Mouse (Mus musculus) thymus, postnatal 14 days (tissue): ENCODE measurements at regions not wholly inside any gene's neighbourhood (a gene's known extent, or its start where the extent isn't known, plus 50 kb on each side); places are given as distances from the start of the nearest gene placed in this dataset.

Experiments
- DNase-seq: peaks from one replicate; pipeline ENCODE4 v3.0.0; 2021

DNA sequence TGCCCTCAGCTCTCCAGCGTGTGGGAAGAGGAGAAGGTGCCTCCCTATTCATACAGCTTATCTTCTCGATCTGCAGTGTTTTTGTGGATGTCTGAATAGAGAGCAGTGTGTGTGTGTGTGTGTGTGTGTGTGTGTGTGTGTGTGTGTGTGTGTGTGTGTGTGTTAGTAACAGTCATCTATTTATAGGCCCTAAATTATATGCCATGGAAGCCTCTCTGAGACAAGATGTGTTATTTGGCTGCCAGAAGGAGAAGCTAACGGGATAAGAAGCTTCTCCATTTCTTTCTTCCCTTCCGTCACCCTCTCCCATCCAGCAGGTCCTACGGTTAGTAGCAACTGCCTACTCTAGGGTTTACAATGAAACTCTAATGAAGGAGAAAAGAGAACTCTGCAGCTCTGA, 270.3 kb downstream of the Emp1 start:
- no peak for DNase-seq

DNA sequence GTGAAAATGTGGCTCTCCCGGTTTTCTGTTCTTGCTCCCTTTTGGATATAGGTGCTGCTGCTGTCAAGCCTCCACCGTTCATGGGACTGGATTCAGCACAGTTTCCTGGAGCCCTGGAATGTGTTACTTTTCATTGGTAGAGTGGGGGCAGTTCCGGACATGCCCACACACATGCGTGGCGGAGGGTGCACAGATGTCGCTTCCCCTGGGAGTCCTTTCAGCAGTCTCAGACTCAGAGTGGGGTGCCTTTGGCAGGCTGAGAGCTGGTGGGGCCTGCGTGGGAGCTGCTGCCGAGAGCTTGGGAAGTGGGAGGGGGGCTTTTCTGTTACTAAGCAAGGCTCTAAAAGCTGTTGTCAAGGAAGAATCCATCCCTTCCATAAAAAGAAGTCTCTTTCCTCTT, 274.3 kb downstream of the Emp1 start:
- no peak for DNase-seq

DNA sequence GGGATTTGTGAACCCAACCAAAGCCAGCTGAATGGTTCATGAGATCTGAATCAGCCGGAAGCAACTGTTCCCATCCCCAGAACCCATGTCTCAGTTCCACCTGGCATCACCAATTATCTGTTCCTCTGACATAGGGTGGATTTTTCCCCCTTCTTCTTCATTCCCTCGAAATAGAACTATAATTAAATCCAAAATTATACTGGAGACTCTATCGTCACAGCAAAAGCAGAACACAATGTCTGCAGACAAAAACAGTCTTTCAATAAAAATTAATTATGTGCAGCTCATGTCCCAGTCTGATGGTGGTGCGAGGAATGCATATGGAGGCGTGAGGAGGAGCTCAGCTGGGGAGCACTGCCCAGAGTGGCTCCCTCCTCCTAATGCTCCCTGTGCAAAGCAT, 280.4 kb downstream of the Emp1 start:
- no peak for DNase-seq

DNA sequence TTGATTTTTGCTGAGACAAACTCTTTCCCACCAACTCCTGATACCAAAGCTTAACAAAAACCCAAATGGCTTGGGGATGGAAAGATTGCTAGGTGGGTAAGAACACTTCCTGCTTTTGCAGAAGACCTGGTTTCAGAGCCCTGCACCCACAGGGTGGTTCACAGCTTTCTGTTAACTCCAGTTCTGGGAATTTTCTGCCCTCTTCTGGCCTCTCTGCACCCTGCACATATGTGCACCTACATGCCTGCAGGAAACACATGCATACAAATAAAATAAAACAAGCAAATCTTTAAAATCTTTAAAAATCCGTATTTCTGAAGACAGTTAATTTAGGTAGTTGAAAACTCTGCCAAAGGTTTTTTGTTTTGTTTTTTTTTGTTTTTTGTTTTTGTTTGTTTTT, 283.8 kb downstream of the Emp1 start:
- DNase-seq: peak; percentile 9

DNA sequence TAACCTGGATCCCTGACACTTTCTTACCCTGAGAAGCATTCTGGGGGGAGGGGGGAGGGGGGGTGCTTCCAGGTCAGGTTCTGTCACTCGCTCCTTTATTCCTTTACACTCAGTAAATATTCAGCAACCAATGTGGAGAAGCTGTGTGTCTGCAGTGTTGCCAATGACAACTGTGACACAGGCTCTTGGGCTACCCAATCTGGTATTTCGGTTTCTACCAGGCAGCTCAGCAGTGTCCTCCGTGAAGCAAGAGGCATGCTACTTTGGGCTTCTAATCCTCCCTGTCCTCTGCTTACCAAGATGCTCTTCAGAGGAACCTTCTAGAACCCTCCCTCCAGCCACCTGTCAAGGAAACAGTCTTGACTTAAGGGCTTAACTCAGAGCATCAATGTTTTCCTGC, 290.7 kb downstream of the Emp1 start:
- DNase-seq: no peak

DNA sequence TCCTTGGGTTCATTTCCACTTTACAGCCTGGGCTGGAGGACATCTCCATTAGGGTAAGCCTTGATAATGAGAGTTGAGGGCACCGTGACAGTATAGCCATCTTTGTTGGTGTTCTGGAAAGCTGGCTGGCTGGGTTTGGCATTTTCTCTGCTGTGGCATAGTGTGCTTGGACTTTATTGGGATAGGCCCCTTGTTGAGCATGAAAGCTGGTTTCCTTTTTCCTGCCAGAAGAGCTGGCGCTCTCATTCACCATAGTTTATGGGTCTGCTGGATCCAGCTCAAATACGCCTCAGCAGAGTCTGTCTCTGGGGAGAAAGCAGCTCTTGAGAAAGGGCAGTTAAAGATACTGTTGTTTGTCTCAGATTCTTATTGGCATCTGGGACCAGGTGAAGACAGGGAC, 300.0 kb downstream of the Emp1 start:
- DNase-seq: no peak

DNA sequence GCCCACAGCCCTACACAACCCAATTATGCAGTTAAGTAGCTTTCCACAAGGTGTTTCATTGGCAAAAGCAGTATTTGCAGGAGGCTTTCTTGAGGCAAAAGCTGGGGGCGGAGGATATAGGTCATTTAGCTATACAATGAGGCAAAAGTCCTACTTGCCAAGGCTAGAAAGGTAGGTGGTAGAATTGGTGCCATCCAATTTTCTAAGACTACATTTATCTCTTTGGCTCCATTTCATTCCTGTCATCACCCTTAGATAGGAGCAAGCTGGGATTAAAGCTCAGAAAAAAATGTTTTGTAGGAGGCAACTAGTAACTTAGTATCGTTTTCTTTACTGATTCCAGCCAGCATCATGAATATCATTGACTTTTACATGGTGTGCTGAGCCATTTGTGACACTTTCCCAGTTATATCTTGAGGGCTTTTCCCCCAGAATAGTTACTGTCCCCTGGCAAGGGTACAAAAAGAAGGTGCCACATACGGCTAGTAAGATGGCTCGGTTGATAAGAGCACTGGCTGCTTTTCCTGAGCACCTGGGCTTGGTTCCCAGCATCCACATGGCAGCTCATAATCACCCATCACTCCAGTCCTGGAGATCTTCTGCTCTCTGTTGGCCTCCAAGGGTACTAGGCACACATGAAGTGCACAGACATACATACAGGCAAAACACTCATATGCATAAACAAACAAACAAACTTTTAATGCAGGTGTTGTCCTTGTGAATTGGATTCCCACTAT, 300.6 kb downstream of the Emp1 start:
- no peak for DNase-seq
